Mouse (Mus musculus): ENCODE measurements at regions not wholly inside any gene's neighbourhood (a gene's known extent, or its start where the extent isn't known, plus 50 kb on each side); places are given as distances from the start of the nearest gene placed in this dataset.

DNA sequence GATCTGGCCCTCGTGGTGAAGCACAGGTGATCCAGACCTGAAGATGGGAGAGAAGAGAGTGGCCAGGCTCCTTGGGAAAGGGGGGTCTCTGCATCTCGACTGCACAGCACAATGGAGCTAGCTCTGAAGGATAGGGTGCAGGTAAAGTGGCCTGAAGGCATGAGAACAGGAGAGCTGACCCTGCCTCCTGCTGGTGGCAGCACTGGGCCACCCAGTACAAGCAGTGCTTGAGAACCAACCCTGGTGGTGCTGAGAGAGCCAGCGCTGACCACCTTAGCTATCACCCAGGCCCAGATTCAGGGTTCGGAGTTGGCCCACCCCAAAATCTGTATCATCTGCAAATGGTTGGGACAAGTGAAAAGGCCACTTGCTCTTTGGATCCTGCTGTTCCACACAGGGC lies 66.2 kb downstream of the A730009L09Rik start:
- no peak for DNase-seq

DNA sequence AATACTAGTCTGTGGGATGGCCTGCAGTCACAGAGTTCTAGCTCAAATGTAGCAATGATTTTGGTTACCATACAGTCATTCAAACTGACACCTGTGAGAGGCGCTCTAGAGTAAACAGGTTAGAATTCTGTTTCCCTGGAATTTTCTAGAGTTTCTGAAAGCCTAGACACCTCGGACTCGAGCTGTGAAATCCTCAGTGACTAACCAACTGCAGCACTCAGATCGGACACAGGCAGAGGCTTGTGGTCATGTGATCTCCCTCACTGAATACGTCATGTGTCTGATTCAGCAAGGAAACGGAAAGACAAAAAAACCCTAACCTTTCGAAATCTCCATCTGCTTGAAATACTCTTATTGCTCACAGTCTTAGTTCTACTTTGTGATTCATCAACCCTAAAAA lies 68.4 kb downstream of the A730009L09Rik start:
- no peak for DNase-seq

DNA sequence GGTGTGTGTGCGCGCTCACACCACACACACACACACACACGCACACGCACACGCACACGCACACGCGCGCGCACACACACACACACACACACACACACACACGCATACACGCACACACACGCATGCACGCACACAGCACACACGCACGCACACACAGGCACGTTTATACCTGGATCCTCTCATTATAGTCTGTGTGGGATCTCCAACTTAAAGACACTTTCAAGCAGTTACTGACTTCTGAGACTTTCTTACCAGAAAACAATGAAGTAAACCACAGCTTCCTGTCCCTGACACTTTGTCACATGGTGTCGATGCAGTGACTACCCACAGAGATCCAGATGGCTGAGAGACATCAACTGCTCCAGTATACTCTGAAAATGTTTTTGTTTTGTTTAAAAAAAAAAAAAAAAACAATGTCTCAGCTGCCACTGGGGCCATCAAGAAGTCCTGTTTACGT lies 68.9 kb downstream of the A730009L09Rik start:
- DNase-seq, result no peak

DNA sequence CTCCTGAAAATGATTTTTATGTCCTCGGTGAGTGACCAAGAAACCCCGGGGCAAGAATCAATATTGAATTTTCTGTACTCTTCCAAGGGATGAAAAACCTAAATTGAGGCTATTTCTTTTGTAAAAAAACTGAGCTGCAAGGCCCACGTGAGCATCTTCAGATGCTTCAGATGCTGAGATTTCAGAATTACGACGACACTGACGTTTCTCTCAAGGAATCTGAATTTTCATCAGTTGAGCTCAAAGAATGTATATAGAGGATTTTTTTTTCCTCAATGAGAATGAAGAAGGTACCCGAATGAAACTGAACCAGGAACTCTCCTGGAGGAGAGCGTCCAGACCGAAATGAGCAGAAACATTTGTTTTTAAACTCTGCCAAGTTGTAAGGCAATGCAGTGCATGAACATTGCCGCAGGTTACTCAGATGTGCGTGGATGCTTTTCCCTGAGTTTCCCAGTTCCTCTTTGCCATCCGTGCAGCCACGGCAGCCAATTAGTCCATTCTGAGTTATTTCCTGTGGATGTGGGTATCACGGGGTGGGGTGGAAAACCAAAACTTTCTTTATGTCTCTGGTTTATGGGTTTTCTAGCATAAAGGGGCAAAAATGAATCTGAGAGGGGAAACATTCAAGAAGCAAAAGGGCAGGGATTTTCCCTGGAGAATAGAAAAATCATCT lies 69.9 kb downstream of the A730009L09Rik start:
- no peak for DNase-seq

DNA sequence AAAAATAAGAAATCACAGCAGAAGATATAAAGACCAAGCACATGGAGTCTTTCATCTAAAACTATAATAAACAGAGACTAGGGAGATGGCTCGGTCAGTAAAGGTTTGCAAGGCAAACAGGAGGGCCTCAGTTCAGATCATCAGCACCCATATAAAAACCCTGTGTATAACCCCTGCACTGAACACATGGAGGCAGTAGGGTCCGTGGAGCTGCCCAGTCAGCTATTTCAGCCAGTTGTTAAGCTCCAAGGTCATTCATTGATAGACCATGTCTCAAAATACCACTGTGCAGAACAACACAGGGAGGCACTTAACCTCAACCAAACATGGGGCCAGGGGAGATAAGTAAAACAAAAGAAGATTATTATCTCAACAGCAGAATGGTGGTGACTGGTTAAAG lies 78.1 kb downstream of the A730009L09Rik start:
- DNase-seq, result no peak

DNA sequence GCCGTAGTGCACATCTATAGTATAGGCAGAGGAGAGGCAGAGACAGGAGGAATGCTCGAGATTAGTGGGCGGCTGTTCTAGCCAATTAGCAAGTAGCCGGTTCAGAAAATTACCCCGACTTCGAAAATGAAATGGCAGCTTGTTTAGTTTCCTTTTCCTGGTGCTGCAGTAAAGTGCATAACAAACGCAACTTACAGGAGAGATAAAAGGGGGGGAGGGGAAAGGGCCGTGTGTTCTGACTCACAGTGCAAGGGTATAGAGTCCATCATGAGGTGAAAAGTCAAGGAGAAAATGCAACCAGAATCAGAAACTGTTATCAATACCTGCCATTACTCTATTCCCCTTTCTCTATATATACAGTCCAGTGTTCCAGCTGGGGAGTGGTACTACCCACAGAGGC lies 88.0 kb downstream of the A730009L09Rik start:
- no peak for DNase-seq

DNA sequence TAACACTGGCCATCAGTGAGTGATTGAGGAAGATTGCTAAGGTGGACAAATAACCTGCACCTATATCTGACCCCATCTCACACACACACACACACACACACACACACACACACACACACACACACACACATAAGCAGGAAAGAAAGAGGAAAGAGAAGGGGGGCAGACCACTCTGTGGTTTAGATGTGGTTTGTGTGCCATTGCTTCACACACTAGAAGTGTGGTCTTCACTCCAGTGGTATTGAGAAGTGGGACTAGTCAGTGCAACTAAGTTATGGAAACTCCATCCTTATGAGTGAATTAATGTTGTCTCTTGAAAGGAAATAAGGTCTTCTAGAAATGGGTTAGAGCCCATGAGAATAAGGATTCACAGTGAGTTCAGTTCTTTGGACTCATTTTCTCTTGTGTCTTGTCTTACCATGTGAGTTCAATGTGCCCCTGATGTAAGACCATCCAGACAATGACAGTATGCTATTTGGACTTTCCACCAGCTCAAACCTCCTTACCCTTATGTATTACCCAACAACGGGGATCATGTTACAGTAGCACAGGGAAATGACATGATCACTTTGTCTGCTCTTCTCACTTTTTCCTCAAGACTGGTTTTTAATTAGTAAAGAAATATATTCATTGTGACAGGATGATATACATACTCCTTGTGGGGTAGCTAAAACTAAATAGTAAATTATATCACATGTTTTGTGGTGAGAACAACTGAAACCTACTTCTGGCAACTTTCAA lies 88.7 kb downstream of the A730009L09Rik start:
- no peak for DNase-seq

DNA sequence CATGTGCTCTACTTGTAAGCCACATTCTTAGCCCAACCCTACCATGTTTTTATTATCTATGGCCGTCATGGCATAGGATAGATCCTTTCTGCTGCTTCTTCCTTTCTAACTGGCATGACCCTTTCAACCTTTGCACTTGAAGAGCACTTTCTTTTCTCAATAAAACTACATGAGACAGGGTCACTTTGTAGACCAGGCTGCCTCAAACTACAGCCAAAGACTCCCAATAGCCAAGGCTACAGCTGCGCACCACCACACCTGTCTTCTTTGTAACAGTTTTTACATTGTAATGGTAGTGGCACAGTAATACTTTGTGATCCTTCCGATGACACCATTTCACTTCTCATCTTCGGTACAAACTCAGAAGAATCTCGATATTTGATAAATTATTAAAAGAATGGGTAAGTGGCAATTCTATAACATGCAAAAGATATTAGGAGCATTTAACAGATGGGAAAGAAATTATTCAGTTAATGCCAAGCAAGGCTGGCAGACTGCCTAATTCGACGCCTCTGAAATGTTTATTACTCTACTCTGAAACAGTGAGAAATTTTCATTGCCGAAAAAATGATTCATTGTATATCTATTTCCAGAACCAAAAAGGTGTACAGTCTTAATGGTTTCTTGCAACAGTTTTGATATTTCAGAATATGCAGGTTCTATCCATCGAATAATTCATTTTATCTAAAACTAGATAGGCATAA lies 89.5 kb downstream of the A730009L09Rik start:
- DNase-seq, result no peak

DNA sequence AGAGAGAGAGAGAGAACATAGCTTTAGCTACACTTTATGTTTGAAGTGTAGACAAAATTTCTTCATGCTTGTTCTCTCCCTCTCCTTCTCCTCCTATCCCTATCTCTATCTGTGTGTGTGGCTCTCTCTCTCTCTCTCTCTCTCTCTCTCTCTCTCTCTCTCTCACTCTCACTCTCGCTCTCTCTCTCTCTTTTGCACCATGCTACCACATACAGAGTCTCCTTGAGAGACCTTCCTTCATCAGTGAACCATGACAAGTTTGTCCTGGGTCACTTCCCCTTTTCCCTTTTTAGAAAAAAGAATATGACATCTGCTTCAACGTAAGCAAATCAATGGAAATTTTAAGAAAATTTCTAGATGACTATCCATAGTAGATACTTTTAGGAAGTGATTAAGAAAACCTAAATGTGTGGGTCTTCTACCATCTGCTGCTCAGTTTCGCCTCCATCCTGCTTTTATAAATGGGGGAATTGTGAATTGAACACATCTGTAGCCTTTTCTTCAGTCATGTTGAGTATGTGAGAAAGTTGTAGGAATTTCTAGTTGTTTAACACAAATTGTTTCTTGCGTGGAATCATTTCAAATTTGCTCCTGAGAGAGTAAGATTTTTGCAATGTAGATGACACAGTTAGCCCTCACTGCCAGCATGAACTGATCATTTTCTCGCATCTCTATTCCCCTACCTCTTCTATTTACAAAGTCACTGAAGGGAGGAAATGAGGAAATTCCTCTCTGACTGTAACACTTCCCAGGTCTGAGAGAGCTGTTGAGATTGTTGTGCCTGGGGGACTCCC lies 91.3 kb downstream of the A730009L09Rik start:
- no peak for DNase-seq

DNA sequence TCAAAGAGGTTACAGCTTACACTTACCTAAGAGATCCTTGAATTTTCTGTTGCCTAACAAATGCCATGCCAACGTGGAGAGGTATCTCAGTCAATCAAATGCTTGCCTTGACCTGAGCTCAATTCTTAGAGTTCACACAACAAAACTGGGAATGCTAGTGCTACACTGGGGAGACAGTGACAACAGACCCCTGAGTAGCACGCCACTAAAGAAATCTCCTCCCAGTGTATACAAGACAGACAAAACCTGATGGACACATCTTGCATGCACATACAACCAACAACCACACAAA lies 91.8 kb downstream of the A730009L09Rik start:
- DNase-seq, result no peak

DNA sequence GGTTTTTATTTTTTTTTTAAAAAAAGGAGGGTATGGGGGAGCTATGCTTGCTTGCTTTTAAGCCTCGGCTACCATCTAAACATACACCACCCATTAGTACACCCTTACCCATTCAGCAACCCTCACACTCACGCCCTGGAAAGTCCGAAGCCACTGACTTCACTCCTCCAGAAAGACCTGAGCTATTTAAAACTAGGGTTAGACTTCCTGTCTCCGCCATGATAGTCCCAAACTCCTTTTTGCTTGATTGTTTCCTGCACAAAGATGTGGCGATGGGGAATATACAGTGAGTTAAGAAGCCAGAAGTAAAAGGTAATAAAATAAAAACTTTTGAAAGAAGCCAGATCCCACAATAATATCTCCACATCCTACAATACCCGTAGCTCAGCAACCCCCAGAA lies 92.6 kb downstream of the A730009L09Rik start:
- no peak for DNase-seq

DNA sequence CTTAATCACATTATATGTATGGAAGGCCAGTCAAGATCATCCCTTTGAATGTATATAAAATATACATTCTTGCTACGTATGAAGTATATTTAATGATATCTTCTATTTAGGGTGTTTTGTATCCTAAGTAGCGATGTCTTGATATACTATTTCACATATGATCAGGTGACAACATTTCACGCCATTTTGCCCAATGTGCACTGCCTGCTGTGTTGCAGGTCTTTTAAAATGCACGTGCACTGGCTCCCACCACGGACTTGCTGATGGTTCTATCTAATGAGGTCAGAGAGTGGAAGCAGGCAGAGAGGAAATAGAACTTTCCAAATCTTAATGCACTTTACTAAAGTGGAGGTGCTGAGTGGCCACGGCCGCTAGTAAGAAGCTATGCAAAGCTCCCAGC lies 100.8 kb downstream of the A730009L09Rik start:
- DNase-seq, result no peak

DNA sequence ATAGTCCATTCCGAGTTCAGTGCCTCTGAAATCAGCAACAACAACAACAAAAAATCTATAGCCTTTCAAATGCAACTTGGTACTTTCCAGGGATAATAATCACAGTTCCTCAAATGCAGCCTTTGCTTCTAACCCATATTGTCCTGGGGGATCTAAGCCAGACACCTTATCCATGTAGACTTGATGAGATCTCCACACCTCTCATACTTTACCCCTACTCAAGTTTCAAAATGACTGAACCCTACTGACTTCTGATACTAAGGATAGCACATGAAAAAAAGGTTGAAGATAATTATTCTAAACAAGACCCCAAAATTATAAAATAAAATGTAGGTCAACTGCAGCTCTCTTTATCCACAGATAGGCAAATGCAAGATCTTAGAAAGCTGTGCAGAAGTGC lies 101.2 kb downstream of the A730009L09Rik start:
- DNase-seq, result no peak

DNA sequence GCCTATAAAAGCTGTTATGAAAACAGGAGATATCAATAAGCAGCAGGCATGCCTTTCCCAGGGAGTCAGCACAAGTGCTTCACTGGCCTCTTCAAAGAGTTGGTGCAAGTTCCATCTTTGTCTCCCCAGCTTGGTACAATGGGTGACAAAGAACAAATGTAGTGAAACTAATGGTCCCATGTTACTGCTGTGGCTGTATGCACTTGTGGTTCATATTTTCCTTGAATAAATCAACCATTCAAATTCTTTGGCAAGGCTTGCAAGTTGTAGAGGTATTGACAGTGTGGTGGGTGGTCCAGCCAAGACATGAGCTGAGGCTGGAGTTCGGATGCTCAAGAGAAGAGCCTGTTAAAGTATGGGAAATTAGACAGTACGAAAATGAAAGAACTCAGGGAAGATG lies 103.5 kb downstream of the A730009L09Rik start:
- no peak for DNase-seq

DNA sequence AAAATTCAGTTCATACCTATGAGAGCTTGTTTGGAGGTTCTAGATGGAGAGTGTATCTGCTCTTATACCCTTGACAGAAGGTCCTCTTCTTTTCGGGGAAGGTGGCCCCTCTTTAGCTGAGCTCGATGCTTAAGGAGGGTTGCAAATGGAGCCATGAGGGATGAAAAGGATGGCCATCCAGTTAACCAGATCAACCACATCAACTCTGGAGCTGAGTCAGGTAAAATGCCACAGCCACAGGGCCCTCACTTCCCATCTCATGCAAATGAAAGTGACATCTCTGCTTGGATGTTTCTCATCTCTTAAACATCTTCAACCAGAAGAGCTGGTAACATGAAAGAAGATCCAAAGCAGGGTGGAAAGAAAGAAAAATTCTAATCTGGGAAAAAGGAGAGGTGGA lies 105.0 kb downstream of the A730009L09Rik start:
- no peak for DNase-seq

DNA sequence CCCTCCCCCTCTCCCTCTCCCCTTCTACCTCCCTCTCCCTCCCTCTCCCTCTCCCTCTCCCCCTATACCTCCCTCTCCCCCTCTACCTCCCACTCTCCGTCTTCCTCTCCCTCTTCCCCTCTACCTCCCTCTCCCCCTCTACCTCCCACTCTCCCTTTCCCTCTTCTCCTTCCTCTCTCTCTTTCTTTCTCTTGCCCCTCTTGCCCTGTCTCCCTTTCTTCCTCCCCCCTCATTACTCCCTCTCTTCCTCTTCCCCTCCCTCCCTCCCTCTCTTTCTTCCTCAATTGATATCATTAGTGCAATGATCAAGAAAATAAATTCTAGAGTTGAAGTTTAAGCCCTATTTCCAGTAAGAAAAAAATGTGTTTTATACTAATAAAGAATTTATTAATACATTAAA lies 105.9 kb downstream of the A730009L09Rik start:
- DNase-seq, result no peak

DNA sequence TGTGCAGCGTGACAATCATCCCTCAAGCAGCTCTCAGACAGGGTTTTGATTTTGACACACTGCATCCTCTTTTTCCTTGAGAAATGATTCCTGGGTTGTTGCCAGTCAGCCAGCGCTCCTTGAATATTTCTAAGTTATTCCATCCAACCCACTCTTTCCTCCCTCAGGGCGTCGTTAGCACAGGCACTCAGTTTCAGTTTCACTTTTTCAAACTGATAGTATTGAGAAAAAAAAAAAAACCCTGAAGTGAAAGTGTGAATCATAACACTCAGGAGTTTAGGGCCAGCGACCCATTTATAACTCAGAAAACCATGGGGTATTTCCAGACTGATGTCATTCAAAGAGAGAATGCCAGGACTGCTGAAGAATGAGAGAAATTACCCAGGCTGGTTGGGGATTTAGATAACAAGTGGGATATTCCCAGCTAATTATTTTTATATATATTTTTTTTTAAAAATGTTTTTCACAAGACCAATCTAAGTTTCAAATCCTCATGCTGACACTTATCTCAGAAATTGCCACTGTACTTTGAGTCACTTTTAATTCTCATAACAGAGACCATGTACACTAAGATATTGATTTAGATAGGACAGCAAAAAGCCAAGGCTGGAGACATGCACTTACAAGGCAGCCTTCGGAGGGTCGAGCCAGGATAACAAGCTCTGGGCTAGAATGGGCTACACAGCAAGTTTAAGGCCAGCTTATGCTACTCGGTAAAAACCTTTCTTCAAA lies 106.5 kb downstream of the A730009L09Rik start:
- DNase-seq, result peak; percentile 26

DNA sequence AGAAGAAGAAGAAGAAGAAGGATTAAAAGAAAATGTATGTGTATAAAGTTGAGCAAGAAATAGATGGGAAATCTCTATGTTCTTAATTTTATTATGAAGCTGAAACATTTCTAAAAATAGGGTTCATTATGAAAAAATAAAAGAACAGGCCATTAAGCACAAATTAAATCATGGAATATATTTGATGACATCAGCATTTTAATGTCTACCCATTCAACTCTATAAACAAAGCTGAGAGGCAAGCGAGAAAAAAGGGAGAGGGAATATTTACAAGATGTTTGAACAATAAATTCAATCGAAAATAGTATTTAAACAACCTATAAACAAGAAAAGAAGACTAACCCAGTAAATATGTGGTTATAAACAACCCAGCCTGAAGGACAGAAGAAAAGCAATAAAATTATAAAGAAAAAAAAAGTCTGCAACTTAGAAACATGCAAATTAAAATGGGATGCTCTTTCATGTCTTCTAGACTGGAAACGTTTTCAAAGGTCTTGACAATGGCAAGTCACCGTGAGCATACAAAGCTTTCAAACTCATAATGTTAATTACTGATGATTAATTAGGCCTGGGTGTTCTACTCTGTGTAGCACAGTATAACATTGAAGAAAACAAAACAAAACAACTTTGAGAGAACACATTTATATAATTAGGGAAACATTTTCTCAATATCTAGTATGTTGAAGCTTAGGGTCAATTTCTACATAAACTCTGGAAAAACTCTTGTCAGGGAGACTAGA lies 108.6 kb downstream of the A730009L09Rik start:
- DNase-seq, result no peak

DNA sequence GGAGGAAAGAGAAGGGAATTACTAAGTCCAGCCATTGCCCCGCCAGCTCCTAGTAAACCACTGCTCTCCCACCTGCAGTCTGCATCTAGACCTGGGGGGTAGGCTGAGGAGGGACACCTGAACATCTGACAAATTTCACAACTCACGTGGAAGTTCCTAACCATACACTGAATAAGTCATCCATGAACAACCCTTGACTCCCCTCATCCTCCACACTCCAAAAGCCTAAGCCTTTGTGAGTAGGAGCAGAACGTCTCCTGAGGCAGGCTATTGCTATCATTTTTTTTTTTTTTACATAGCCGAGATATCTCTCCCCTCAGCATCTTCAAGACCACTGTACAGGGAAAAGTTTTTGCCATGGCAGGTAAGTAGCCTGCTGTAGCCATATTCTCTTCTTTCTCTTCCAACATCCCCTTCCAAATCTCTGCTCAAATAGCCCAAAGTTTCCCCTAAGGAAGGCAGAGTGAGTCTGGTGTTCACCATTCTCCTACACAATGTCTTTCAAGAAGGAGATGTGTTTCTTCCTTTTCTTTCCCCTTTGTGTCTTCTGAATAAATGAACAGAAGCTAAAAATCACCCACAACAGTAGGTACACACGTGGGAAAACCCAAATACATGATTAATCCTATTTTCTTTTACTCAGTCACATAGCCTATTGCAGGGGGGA lies 109.7 kb downstream of the A730009L09Rik start:
- DNase-seq, result no peak

DNA sequence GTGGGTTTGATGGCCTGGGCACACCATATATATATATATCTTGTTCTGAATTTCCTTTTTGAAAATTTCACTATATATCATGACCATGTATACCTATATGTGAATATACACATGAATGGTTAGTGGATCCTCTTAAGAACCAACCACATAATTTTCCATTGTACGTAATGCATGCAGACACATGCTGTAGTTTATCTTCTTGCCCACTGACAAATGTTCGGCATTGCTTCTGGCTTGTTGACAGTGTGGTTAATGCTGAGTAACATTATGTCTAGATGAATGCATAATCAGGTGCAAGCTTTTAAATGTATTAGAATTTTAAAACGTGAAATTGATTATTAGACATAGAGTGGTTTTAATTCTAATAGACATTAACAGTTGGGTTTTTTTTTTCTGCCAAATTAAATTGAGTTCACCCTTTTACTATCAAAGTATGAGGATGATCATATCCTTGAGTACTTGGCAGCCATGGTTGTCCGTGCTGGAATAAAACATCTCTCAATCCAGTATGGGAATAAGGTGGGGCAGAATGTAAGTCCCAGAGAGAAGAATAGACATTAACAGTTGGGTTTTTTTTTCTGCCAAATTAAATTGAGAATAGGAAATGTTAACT lies 110.3 kb downstream of the A730009L09Rik start:
- DNase-seq, result no peak

Data from adrenal gland, adult 2 months (tissue).